Mouse (Mus musculus) bone marrow macrophage, adult 2 months (primary cell): ENCODE data around the gene Asap2. TPM values are rescaled to one million over a fixed set of nuclear protein-coding genes. Genes with fewer than 3 reads are reported as not detected.
A peak's percentile ranks its signal among the peaks of the same experiment; 100 is the strongest.
"Not testable (repeated sequence)": the region's sequence is repeated elsewhere in the genome, so short reads cannot be mapped to it uniquely, and the experiment has no call there.

Source experiments
- H3K27ac ChIP-seq: 2 replicates; pipeline ENCODE4 v1.5.1; 2012; ENCODE audit warnings: low read depth, low read length; ENCODE audit not compliant: insufficient read depth
- H3K4me1 ChIP-seq: 2 replicates; pipeline ENCODE4 v1.6.1; 2012; ENCODE audit warnings: low read length; ENCODE audit not compliant: control insufficient read depth, insufficient read depth
- H3K4me3 ChIP-seq: 2 replicates; pipeline ENCODE4 v1.5.1; 2012; ENCODE audit warnings: mild to moderate bottlenecking, low read length, moderate library complexity; ENCODE audit not compliant: insufficient read depth
- CTCF ChIP-seq: IDR thresholded peaks from 2 replicates; pipeline ENCODE4 v1.5.1; 2012; ENCODE audit warnings: low read depth, mild to moderate bottlenecking, low read length, moderate library complexity
- POLR2A ChIP-seq: IDR thresholded peaks from 2 replicates; pipeline ENCODE4 v1.6.1; 2012; ENCODE audit warnings: mild to moderate bottlenecking, low read depth, low read length, borderline replicate concordance
- polyA plus RNA-seq: library from polyadenylated mRNA; stranded (reverse); fragments of >200 nt; gene quantifications from 2 replicates; pipeline ENCODE4 v1.2.4, GENCODE M21; 2012; ENCODE audit not compliant: missing spikeins, insufficient read depth, insufficient read length

Gene Asap2
- polyA plus RNA-seq = 0.79 and 0.92 TPM in 2 replicates

DNA sequence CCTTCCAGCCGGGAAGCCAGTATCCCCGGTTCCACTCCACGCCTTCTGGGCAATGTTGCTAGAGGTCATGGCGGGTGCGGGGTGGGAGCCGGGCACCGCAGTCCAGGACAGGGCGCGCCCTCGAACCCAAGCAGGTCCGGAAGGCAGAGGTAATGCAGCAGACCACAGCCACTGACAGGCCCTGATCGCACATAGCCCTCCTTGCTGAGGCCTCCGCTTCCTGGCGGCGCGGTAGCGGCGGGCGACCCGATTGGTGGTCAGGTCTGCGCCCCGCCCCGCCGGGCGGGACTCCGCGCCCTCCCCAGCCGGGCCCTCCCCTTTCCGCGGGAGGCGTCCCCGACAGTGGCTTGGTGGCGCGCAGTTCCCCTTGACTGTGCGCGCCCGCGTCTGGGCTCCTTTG, at the start of gene Asap2:
TSS of gene Asap2 (plus strand) at position 328 of the 400 bp plus-strand sequence.
- H3K27ac ChIP-seq, H3K4me1 ChIP-seq, H3K4me3 ChIP-seq: not testable (repeated sequence)

DNA sequence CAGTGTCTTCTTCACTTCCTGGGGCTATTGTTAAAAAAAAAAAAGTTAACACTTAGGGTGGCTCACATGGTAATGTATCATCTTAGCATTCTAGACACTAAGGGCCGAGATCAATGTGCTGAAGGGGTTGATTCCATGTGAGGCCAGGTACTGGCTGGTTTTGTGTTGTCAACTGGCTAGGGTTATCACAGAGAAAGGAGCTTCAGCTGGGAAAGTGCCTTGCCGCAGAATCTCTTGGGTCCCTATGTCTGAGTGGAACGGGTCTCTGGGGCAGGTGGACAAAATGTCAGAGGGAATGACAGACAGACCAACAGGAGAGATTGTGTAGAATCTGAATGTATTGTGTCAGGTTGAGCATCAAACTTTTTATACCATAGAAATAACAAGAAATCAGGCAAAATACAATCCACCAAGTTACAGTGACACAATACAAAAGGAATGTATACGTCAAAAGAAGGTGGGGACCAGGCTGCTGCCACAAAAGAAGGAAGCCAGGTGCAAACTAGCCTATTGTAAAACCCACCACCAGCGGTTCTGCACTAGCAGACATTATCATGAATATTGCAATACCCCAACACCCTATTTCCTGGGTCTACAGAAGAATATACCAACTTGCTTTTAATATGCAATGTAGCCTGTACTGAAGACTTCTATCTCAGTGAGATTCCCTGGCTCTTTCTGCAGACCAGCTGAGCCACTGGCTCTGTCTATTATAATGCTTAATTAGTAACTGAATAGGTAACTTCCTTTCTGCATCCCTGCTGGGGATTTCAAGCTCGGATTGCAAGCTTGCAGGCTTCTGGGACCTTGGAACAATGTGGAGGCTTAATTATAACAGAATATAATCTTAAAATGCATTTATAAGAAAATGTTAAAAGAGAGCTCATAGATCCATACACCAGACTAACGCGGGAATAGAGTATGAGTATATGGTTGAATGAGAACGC, 42.9 kb upstream of the Asap2 start:
- not testable (repeated sequence) for H3K4me1 ChIP-seq, H3K27ac ChIP-seq, H3K4me3 ChIP-seq

DNA sequence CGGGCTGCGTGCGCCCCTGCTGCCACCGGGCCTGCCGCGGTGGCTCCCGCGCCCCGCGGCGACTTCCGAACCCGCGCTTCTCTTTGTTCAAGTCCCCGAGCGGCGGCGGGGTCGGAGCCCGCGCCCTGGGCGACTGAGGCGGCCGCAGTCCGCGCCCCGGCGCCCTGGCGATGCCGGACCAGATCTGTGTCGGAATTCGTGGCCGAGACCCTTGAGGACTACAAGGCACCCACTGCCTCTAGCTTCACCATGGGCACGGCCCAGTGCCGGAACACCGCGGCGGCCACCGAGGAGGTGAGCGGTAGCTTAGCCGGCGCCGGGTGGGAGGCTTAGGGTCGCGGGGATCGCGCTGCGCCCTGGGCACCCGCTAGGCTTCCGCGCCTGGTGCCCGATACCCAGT, 320 bp downstream of the Asap2 start:
- H3K4me1 ChIP-seq, H3K27ac ChIP-seq, H3K4me3 ChIP-seq: not testable (repeated sequence)

DNA sequence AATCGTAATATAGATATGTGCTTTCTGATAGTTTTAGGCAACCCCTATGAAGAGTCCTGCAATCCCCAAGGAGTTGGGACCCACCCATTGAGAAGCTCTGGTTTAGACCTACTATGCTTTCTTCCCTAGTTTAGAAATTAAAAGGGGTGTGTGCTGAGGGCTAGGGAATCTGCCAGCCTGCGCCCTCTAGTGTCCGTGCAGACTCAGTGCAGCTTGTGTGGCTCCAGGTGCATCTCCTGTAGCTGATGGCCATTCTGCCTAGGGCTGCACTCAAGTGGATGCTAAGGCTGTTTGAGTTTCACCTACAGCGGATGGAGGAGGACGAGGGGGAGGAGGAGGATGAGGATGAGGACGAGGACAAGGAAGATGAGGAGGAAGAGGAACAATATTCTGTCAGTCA, 40.6 kb downstream of the Asap2 start:
- H3K4me1 ChIP-seq, H3K27ac ChIP-seq, H3K4me3 ChIP-seq: not testable (repeated sequence)

DNA sequence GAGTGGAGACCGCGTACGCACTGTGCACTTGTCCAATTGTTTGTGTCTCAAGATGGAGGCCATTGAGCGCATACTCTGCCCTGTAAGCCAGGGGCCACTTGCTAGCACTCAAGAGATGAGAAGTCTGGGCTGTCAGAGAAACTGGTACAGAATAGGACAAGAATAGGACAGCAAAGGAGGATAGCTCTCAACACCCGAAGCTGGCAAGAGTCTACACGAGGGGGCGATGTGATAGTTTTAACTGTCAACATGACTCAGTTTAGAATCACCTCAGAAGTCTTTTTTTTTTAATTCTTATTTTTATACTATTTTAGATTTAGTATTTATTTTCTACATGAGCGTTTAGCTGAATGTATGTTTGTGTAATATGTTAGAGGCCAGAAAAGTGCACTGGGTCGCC, 56.5 kb downstream of the Asap2 start:
- H3K4me3 ChIP-seq, H3K27ac ChIP-seq, H3K4me1 ChIP-seq: not testable (repeated sequence)

DNA sequence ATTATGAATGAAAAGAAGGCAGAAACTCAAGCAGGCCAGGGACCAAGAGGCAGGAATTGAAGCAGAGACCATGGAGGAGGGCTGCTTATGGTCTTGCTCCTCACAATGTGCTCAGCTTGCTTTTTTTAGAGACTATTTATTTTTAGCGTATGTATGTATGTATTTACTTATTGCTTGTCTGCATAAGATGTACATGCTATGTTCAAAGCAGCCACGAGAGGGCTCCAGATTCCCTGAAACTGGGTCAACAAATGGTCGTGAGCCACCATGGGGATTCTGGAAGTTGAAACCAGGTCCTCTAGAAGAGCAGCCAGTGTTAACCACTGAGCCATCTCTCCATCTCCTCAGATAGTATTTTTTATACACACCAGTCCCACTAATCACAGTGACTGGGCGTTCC, 85.5 kb downstream of the Asap2 start:
- H3K4me1 ChIP-seq, H3K27ac ChIP-seq, H3K4me3 ChIP-seq: not testable (repeated sequence)

DNA sequence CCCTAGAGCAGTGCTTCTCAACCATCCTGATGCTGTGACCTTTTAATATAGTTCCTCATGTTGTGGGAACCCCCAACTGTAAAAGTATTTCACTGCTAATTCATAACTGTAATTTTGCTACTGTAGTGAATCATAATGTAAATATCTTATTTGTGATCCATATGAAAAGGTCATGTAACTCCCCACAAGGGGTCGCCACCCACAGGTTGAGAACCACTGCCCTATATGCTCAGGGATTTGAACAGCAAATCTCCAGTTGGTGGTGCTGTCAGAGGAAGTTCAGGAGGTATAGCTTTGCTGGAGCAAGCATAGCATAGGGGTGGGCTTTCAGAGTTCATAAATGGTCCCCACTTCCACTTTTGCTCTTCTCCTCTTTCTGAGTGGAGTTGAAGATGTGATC, 99.9 kb downstream of the Asap2 start:
- H3K27ac ChIP-seq = not testable (repeated sequence)

DNA sequence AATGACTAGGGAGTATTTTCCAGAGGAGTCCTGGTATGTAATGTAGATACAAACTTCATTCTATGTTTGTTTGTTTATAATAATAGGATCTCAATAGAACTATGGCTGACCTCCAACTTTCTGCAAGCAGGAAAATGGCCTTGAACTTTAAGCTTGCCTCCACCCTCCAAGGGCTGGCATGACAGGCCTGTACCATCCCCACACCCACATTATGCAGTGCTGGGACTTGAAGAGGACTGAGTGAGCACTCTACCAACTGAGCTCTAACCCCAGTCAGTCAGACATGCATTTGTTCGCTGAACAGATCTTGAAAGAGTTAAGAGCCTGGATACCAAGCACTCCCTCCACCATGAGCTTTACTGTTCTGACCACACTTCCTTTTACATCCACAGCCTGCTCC, 102.2 kb downstream of the Asap2 start:
- not testable (repeated sequence) for H3K27ac ChIP-seq, H3K4me3 ChIP-seq, H3K4me1 ChIP-seq

More for the DNA sequence above, 99.9 kb downstream of the Asap2 start:
- H3K4me1 ChIP-seq, H3K4me3 ChIP-seq: not testable (repeated sequence)

DNA sequence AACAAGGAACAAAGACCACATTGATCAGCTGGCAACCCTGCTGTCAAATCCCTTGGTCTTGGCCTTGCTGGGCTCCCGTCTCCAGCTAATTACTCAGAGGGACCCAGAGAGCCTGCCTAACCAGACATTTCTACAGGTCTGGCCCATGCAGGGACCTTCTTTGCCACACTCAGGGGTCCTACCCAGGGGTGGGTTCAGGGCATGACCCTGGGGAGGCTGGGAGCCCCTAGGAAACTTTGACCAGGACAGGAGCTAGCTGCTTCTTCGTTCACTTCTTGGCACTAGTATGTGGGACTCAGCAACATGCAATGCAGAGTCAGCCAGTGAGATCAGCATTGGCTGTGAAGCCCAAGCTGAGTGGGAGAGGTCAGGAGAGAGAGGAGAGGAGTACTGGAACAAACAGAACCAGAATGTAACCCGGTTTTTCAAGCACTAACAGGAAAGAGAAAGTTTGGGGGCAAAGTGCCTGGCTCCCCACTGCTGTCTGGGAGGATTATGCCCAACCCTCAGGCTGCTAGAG, 107.6 kb downstream of the Asap2 start:
- not testable (repeated sequence) for H3K27ac ChIP-seq, H3K4me3 ChIP-seq, H3K4me1 ChIP-seq

DNA sequence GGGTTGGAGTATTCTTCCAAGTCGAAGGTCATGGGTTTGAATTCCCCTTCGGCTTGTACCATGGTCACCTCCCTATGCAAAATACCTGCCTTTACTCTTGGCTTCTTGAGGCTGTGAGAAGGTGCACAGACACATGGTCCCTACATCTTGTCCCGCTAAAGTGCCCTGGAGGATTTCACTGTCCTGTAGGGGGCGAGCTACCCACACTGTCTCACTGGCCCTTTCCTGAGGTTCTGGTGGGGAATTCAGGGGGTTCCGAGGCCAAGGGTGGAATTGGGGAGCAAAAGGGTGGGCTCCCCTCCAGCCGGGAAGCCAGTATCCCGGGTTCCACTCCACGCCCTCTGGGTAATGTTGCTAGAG, 120.8 kb downstream of the Asap2 start:
- H3K4me3 ChIP-seq = peak overlapping the region; percentile 53
- not testable (repeated sequence) for H3K27ac ChIP-seq, H3K4me1 ChIP-seq

DNA sequence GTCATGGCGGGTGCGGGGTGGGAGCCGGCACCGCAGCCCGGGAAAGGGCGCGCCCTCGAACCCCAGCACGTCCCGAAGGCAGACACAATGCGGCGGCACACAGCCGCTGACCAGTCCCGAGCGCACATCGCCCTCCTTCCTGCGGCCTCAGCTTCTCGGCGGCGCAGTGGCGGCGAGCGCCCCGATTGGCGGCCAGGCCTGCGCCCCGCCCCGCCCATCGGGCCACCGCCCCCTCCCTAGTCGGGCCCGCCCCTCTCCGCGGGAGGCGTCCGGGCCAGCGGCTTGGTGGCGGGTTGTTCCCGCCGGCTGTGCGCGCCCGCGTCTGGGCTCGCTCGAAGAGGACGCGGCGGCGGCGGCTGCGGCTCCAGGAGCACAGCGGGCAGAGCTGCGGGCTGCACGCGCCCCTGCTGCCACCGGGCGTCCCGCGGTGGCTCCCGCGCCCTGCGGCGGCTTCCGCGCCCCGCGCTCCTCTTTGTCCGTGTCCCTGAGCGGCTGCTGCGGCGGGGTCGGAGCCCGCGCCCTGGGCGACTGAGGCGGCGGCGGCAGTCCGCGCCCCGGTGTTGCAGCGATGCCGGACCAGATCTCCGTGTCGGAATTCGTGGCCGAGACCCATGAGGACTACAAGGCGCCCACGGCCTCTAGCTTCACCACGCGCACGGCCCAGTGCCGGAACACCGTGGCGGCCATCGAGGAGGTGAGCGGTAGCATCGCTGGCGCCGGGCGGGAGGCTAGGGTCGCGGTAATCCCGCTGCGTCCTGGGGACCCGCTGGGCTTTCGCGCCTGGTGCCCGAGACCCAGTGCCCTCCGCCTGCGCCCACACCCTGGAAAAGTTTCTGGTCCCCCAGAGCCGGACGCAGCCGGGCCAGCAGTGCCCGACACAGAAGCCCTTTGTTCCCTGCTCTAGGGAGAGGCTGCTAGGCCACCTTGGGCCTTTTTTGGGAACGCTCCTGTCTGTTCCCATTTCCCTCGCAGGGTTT, 121.5 kb downstream of the Asap2 start:
- peak overlapping the region; percentile 53 for H3K4me3 ChIP-seq
- H3K27ac ChIP-seq = no peak overlapping the region
- TF ChIP-seq CTCF = no peak
- TF ChIP-seq POLR2A = no peak
- no peaks in the 10 kb centered on the region for H3K4me1 ChIP-seq
